Mouse (Mus musculus) testis, adult 2 months (tissue): ENCODE results near the gene Lypla2. TPM values are rescaled to one million over a fixed set of nuclear protein-coding genes. Genes with fewer than 3 reads are reported as not detected.

Experiments used
- H3K27ac ChIP-seq: fragments of 200-500 bp; 2 replicates; pipeline ENCODE4 v1.5.1; 2012; ENCODE audit warnings: low read depth, low read length; ENCODE audit not compliant: control insufficient read depth, insufficient read depth
- H3K27me3 ChIP-seq: fragments of 200-500 bp; 2 replicates; pipeline ENCODE4 v1.6.1; 2012; ENCODE audit warnings: mild to moderate bottlenecking, low read length, moderate library complexity; ENCODE audit not compliant: control insufficient read depth, insufficient read depth
- H3K36me3 ChIP-seq: fragments of 200-500 bp; 2 replicates; pipeline ENCODE4 v1.6.1; 2012; ENCODE audit warnings: mild to moderate bottlenecking, low read length; ENCODE audit not compliant: control insufficient read depth, insufficient read depth
- H3K4me1 ChIP-seq: fragments of 200-500 bp; 2 replicates; pipeline ENCODE4 v1.6.1; 2012; ENCODE audit warnings: low read length; ENCODE audit not compliant: control insufficient read depth, insufficient read depth
- H3K4me3 ChIP-seq: fragments of 200-500 bp; 2 replicates; pipeline ENCODE4 v1.5.1; 2012; ENCODE audit warnings: low read depth, mild to moderate bottlenecking, low read length, moderate library complexity, mixed read lengths; ENCODE audit not compliant: control insufficient read depth
- CTCF ChIP-seq: fragments of 200-500 bp; IDR thresholded peaks from 2 replicates; pipeline ENCODE4 v1.5.1; 2012; ENCODE audit warnings: low read depth, mild to moderate bottlenecking, inconsistent platforms, low read length, moderate library complexity; ENCODE audit not compliant: control insufficient read depth, insufficient read depth, insufficient replicate concordance
- POLR2A ChIP-seq: fragments of 200-500 bp; IDR thresholded peaks from 2 replicates; pipeline ENCODE4 v1.6.1; 2012; ENCODE audit warnings: low read depth, mild to moderate bottlenecking, inconsistent platforms, low read length, moderate library complexity; ENCODE audit not compliant: control insufficient read depth
- polyA plus RNA-seq: library from polyadenylated mRNA; depleted of rRNA; stranded (reverse); fragments of >200 nt; gene quantifications from 2 replicates; pipeline ENCODE4 v1.2.3, GENCODE M21; 2012; rRNA removed

The Lypla2 gene
- polyA plus RNA-seq: 24.6 and 26.7 TPM in 2 replicates

- Histone ChIP-seq H3K27me3 (no peaks in the 10 kb centered on the region), H3K27ac (no peak within 1 kb of the TSS), H3K4me1 (peaks cover 7% of the 10 kb centered on the region), H3K4me3 (peak within 1 kb of the TSS; percentile 90), H3K36me3 (peaks cover 3% of the 10 kb centered on the region; the same call in 1 of the 2 replicates)
- TF ChIP-seq CTCF (no peak), POLR2A (peak; percentile 66)
Measured at GRCm38 (mm10) chr4:135972556-135972906, at the start of gene Lypla2. Gene Lypla2, minus strand, starts transcription at chr4:135972626.

GRCm38 (mm10) chr4:136021549-136022047, 49.2 kb upstream of the Lypla2 start, which contains the start of gene Eloa:
Gene Eloa, minus strand, starts transcription at chr4:136021763.
- peak within 1 kb of the TSS; percentile 85 for H3K27ac ChIP-seq
- no peaks in the 10 kb centered on the region for H3K27me3 ChIP-seq
- no peak for TF ChIP-seq CTCF
- TF ChIP-seq POLR2A: peak; percentile 75
- H3K36me3 ChIP-seq: no peaks in the 10 kb centered on the region
- H3K4me3 ChIP-seq: peak within 1 kb of the TSS; percentile 97
- peaks cover 9% of the 10 kb centered on the region for H3K4me1 ChIP-seq

- Histone ChIP-seq H3K4me3 (peak overlapping the region; percentile 97), H3K27me3 (no peaks in the 10 kb centered on the region), H3K36me3 (no peaks in the 10 kb centered on the region), H3K27ac (peak overlapping the region; percentile 85), H3K4me1 (peaks cover 9% of the 10 kb centered on the region)
- TF ChIP-seq CTCF (no peak), POLR2A (no peak)
Measured at GRCm38 (mm10) chr4:136020743-136021548, 48.5 kb upstream of the Lypla2 start.

GRCm38 (mm10) chr4:136016059-136016602, 43.7 kb upstream of the Lypla2 start:
- Histone ChIP-seq H3K36me3 (no peaks in the 10 kb centered on the region; the same call in none of the 2 replicates), H3K4me1 (peaks cover 7% of the 10 kb centered on the region), H3K27me3 (no peaks in the 10 kb centered on the region), H3K4me3 (no peak overlapping the region), H3K27ac (no peak overlapping the region)
- TF ChIP-seq POLR2A (no peak), CTCF (no peak)

GRCm38 (mm10) chr4:136010586-136010985, 38.2 kb upstream of the Lypla2 start:
- peaks cover 7% of the 10 kb centered on the region for H3K36me3 ChIP-seq
- no peaks in the 10 kb centered on the region for H3K4me1 ChIP-seq
- no peak overlapping the region for H3K27ac ChIP-seq
- H3K4me3 ChIP-seq: no peak overlapping the region
- no peaks in the 10 kb centered on the region for H3K27me3 ChIP-seq
- TF ChIP-seq CTCF (no peak), POLR2A (no peak)

- peaks cover 7% of the 10 kb centered on the region for H3K36me3 ChIP-seq
- no peak overlapping the region for H3K4me3 ChIP-seq
- TF ChIP-seq POLR2A: no peak
- no peak for TF ChIP-seq CTCF
- H3K27ac ChIP-seq: no peak overlapping the region
- H3K27me3 ChIP-seq: no peaks in the 10 kb centered on the region
- H3K4me1 ChIP-seq: no peaks in the 10 kb centered on the region
Measured at GRCm38 (mm10) chr4:136008782-136009447, 36.5 kb upstream of the Lypla2 start.

- H3K27me3 ChIP-seq: no peaks in the 10 kb centered on the region
- no peak for TF ChIP-seq POLR2A
- TF ChIP-seq CTCF: no peak
- H3K4me3 ChIP-seq: no peak overlapping the region
- peaks cover 8% of the 10 kb centered on the region for H3K36me3 ChIP-seq
- no peak overlapping the region for H3K27ac ChIP-seq
- H3K4me1 ChIP-seq: no peaks in the 10 kb centered on the region
Measured at GRCm38 (mm10) chr4:136006821-136007220, 34.4 kb upstream of the Lypla2 start.
